Mouse (Mus musculus) kidney, adult 2 months (tissue): ENCODE measurements at regions not wholly inside any gene's neighbourhood (a gene's known extent, or its start where the extent isn't known, plus 50 kb on each side); places are given as distances from the start of the nearest gene placed in this dataset.

Source experiments
- CTCF ChIP-seq: fragments of 200-500 bp; conservative IDR thresholded peaks from 2 replicates; pipeline ENCODE4 v1.5.1; 2011; ENCODE audit warnings: low read depth, mild to moderate bottlenecking, control low read depth, low read length, moderate library complexity, mixed read lengths; ENCODE audit not compliant: insufficient read depth, insufficient read length
- POLR2A ChIP-seq: fragments of 200-500 bp; IDR thresholded peaks from one replicate; pipeline ENCODE4 v1.6.1; 2011; ENCODE audit warnings: low read depth, low read length, control low read depth

GRCm38 (mm10) chr1:137591891-137592290 is 583.6 kb downstream of the Ptprc start:
- TF ChIP-seq CTCF (no peak), POLR2A (no peak)
